Mouse (Mus musculus) lung, postnatal 10 days (tissue): ENCODE data around the gene Nrg3.
"Not testable (repeated sequence)": the region's sequence is repeated elsewhere in the genome, so short reads cannot be mapped to it uniquely, and the experiment has no call there.

Experiments used
- DNase-seq: peaks from one replicate; pipeline ENCODE4 v3.0.0; 2021

Gene Nrg3

DNA sequence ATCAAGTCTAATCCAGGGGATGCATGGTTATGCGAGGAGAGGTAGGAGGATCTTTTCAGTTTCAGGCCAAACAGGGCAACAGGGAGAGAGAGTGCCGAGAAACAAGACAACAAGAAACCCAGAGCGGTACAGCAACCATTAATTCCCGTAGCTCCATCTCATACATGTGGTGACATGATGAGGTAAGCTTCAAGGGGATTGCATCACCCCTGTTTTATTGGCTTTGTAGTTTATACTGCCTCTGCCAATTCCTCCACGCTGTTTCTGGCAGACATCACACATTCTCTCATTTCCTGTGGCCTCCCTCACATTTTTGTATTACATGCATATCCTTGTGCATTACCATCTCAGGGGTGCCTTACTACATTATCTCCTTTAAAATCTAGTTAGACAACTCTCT is 280.9 kb downstream of the Nrg3 start:
- no peak for DNase-seq

DNA sequence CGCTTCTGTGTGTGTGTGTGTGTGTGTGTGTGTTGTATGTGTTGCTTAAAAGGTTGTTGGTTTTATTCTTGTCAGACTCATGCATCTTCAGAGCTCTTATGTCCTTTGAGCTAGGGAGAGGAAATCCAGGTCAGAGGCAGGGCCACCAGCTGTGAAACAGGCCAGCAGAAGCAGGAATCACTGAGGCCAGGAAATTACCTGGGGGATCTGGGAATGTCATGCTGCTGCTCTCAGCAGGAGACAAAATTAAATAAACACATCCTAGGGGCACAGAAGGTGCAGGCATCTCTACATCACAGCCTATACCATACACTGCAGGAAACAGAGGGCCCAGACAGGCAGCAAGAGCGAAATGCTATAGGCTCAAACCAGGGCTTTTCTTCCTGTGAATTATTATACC is 299.2 kb downstream of the Nrg3 start:
- no peak for DNase-seq

DNA sequence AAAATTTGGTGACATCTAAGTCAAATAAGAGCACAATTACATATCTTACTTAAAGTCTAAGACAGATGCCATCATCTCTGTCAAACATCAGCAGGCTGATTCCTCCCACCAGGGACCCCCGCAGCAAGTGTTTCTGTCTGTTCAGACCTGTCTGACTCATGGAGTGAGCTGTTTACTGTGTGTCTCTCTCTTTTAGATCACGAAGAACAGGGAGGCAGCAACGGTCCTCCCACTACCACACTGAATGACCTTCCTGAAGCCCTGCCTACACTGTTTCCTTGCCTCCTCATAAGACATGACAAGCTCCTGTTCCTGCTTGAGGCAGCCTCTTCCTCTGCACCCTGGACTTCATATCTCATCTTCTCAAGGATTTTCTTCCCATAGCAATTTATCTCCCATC is 312.7 kb downstream of the Nrg3 start:
- no peak for DNase-seq

DNA sequence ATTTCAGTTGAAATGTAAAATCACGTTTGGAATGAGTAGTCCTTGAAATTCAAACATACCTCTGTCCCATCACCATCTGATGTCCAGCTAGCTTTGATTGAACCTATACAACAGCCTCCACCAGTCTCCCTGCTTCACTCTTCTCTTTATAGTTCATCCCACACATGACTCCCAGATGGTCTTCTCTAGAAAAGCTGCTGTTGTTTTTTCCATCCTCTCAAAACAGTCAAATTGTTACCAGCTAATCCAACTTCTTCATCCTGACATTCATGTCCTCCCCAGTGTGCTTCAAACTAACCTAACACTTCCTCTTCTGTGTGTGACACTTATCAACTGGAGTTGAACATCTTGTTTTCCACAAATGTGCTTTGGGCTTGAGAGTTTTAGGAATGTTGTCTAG is 317.4 kb downstream of the Nrg3 start:
- no peak for DNase-seq

DNA sequence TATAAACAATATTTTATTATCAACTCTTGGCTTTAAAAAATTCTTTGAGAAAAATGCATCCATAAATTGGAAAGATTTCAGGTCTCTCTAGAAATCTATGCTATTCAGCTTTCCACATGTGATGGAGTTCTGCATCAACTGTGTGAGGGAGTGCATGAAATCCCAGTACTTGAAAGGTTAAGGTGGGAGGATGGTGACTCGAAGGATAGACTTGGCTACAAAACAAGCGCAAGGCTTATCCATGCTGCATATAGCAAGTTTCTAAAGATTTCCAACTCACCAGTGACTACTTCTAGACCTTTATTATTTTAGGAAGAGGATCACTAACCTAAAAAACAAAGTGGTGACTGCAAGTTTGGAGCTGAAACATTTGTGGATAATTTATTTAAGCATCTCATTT is 343.1 kb downstream of the Nrg3 start:
- no peak for DNase-seq

DNA sequence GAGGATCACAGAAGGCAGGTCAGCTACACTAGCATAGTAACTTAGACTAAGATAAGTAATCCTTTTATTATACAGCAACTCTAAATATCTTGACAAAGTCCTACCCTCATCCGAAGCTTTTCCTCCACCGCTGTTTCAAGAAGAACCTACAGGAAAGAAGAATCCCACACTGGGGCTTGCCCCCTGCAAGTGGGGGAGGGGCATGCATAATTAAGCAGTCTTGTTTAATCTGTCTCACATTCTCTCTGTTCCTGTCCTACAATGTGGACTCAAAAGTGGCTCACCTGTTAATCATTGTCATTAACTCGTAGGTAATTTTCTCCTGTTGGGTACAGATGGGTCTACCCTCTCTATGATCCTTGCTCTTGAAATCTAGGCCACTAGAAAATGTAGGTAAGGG is 354.9 kb downstream of the Nrg3 start:
- DNase-seq: no peak

DNA sequence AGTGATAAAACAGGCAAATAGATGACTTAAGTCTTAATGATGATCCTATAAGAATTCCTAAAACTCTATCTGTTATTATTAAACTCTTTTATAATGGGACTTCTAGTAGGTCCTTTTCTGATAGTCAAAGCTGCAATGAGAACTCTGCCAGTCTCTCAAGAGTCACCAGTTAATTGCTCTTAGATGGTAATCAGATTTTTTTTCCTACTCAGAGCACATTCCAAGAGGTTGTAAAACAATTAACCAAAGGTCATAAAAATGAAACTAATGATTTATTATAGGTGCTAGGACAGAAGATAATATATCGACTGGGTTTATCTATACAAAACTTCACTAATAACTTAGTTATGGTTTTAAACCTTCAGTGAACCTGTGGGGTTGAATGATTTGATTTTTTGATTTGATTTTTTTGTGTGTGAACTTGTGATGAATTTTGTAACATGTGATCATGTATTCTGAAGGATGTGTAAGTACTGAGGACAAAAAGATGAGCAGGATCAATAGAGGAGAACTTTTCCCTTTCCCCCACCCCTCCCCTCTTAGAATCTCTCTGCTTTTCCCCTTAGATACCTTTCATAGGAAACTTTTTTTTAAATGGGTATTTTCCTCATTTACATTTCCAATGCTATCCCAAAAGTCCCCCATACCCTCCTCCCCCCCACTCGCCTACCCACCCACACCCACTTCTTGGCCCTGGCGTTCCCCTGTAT is 356.2 kb downstream of the Nrg3 start:
- not testable (repeated sequence) for DNase-seq

DNA sequence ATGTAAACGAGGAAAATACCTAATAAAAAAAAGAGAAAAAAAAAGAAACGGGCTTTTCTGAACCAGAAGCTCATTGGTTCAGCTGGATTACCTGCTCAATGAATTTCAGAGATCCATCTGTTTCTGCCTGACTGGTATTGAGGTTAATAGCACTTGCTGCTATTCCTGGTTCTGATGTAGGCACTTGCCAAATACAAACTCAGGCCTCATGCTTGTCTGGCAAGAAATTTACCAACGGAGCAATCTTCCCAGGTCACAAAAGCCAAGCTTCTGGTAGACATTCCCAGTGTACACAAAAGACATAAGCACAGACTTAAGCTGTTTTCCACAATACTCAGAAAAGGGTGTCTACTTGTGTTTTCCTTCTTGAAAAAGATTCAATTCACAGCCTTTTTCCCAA is 363.3 kb downstream of the Nrg3 start:
- DNase-seq: no peak

DNA sequence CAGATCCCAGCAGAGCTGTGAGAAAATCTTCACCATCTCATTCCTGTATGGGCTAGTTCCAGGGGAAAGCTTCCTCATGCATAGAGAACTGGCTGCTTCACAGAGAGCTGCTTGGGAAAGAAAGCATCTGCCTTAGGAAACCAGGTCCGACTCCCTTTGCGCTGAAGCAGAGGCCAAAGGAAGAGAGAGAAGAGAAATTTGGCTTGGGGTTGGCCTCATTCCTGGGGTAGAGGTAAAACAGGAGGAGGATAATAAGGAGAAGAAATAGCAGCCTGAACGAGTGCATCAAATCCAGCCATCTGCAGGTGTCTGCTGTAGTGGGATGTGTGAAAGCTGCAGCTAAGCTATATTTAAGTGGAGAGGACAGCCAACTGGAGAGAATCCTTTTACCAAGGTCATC is 366.1 kb downstream of the Nrg3 start:
- DNase-seq: no peak

DNA sequence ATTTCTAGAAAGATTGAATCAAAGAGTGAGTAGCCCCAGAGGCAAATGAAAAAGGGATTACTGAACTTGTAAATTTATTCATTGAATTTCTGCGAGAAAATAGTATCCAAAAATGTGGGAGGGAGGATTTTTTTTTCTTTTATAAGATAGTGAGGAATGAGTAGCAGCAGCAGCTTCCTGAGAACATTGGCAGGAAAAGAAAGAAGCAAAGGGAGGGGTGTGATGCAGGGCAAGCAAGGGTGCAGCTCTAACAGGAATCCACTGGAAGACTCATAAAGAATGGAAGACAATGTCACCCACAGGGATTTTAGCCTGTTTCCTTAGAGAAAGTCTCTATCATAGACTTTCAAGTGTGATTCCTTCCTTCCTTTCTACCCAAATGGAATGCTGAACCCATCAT is 377.7 kb downstream of the Nrg3 start:
- no peak for DNase-seq

DNA sequence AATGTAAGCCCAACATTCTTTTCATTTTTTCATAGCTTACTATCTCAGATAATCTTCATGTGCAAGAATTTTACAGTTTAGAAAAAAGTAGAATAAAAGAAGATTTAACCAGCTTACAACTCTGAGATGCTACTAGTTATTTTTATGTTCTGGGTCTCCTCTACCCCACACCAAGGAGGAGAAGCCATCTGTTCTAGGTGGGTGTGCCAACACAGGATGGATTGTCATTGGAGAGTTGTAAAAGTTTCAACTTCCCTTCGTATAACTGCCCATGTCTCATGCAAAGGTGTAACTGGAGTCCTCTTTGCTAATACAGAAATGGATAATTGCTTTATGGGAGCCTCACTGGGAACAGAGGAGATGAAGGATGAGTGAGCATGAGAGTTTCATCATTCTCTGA is 393.4 kb downstream of the Nrg3 start:
- no peak for DNase-seq

DNA sequence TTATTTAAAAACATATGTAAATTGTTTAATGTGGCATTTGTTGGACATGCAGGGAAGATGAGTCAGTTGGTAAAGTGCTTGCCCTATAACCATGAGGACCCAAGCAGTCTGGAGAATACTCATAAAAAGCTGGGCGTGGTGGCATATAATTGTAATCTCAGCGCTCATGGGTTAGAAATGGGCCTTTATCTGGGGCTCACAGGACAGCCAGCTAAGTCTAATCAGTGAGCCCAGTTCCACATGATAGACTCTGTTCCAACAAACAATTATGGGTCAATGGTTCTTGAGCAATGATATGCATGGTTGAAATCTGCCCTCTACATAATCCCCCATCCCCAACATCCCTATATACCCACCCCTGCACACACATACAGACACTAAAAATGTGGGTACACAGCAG is 421.3 kb downstream of the Nrg3 start:
- DNase-seq: no peak

DNA sequence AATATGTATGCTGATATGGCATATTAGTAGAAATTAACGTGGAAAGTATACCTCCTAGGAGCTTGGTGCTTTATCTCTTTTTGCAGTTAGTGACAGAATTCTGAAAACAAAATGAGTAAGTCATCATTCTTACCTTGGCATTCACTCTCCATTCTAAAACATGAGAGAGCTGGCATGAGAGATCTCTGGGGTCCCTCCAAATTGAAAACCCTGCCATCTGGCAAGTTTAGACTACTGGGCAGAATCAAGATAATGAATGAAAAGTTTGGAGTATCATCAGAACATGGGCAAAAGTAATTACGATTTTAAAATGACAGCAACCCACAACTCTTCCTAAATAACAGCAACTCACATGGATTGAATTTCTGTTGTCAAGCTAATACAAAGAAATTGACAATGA is 423.9 kb downstream of the Nrg3 start:
- DNase-seq: no peak

DNA sequence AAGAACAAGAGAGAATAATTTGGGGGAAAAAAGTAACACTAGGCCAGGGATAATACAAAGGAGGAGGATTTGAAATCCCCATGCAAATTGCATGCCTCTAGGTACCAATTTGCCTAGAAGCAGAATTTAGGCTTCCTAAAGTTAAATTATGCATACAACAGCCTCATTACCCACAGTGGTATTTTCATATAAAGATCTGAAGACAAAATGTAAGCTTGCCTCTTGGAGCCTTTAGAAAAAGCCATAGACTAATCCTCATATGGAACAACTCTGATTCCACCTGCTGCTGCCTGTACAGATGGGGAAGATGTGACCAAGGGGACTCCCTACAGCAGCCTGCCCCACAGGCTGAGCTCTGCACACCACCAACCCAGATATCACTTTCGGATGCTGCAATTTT is 428.6 kb downstream of the Nrg3 start:
- no peak for DNase-seq

DNA sequence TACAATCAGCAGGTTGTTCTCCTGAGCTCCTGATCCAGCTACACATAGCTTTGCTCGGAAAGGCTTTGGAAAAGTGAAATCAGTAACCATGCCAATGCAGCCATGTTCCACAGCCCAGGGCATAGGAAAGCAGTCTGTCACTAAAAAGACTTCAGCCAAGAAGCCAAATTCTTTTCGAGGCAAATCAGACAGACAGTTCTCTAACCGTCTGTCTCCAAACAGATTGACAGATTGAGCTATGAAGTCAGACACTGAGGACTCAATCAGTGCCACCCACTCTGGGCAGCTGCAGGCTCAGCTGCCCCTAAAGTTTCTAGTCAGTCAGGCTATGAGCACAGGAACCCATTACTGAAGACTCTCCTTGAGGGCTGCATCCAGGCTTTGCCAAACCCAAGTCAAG is 429.1 kb downstream of the Nrg3 start:
- DNase-seq: no peak

DNA sequence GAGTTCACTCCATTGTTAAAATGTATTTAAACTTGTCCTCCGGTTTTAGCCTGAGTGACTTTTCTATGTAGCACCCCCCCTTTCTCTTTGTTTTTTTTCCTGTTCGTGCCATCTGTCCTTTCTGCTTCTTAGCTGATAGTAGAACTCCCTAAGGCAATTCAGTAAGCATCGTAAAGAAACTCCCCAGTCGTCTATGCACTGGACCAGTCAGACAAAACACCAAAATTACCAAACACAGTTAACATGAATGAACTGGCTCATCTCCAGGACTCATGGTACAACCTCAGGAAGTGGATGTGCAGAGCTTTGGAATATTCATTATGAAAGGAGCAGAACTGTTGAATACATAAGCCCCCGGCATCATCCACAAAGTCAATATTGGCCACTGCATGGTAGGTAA is 429.5 kb downstream of the Nrg3 start:
- DNase-seq: no peak

DNA sequence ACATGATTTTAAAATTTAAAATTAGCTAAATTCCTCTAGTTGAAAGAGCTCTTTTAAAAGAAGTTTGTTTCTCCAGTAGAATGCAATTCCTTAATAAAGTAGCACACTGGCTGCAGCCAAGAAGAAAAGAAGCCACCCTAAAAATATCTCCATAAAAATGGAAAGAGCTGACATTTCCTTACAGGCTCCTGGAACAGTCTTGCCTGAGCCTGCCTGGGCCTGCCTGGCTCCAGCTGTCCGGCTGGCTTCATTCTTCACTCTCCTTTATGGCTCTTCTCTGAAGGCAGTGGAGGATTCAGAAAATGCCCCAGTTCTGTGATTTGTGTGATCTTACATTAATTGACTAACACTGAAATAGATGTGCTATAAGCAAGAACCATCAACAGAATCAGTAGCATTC is 433.8 kb downstream of the Nrg3 start:
- DNase-seq: no peak

DNA sequence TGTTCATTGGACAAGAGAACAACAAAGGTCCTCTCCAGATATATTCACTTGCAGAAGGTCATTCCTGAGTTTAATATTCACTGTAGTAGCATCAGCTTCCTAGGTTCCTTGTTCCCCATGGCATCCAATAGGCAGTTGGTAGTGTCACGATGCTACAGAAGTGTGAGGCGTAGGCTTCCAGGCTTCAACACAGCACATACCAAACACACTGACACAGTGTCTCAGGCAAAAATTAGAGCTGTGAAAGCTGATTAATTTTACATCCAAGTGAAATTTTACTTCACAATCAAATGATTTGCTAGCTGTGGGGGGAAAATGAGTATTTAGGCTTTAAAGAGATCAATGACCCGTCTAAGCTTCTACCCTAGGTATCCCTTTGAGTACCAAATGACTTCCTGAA is 438.4 kb downstream of the Nrg3 start:
- DNase-seq: no peak

DNA sequence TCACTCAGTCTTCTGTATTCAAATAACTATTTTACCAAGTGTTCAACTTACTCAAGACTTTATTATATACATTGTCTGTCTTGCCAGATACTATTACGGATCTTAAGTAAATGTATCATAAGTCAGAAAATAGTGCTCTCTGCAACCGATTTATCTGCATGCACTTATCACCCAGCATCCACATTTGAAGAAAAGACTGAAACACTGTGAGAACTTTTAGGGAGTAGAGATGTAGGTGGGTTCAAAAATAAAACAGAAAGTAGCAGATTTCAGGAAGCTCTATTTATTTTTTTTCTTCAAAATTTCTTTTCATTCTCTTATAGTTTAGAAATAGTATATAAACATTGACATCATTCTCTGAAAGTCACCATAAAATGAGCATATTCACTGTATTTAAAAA is 449.8 kb downstream of the Nrg3 start:
- DNase-seq: no peak

DNA sequence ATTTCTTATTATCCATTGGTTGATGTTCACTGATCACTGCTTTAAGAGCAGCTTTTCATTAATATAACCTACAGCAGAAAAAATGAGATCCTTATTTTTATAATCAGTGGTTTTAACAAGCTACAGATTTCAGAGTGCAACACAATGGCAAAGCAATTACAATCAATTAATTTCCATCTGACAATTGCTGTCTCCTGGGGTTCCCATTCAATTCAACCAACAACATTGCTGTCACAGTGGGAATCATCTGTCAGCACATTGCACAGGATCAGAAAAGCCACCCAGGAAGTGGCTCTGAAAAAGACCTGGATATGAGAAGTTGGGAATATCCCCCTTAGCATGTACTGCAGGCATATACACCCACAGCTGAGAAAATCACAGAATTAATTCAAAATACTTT is 458.8 kb downstream of the Nrg3 start:
- DNase-seq: no peak

DNA sequence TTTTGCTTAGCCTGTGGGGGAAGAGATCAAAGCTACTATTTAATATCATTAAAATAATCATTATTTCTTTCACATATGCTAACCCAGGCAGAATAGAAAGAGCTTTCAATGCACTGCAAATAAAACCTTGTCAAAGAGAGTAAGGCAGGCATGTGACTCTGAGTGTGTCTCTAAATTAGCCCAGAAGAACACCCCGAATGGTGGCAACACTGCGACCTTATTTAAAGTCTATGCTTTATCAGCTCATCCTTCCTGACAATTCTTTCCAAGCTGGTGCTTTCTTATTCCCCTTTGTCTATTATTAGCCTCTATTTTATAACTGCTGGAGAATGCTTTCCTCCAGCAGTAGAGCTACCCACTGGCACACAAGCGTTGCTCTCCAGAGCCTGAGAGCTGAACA is 475.0 kb downstream of the Nrg3 start:
- no peak for DNase-seq

DNA sequence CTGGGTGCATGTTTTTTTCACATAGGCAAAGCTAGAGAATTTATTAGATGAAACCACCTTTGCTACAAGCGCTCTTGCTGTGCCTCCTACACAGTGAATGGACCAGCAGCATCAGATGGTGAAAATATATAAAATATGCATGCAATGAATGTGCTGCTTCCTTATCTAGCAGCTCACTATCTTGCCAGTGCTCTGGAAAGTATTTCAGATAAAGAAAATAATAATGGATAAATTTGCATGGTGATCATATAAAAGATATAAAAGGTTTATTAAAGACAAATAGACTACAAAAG is 480.4 kb downstream of the Nrg3 start:
- no peak for DNase-seq

DNA sequence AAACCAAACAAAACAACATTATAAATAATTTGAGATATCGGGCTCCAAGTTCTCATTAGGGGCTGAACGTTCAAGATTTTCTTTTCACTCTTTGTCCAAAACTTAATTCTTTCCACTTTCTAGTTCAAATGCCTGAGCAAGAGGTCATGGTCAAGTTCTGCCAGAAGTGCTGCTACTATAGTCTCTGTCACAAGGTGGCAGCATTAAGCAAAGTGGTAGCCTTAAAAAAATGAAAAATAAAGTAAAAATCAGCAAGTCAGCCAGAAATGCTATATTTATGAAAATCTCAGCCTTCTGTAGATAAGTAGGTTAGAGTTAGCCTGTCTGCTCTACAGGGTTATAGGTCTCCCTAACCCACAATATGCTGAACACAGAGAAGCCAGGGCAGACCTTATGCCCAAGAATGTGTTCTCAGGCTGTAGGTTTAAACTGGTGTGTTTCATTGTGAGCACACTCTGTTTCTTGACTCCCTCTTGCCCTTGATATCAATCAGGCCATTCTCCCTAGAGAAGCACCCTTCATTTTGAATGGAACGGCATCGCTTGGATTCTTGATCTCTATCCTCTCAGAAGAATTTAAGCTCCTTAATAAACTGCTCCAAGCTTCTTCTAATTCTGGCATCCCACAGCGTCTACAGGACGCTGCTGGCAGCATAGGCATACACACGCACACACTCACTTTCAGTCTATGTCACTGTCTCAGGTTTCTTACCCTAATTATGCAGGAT is 480.9 kb downstream of the Nrg3 start:
- no peak for DNase-seq

DNA sequence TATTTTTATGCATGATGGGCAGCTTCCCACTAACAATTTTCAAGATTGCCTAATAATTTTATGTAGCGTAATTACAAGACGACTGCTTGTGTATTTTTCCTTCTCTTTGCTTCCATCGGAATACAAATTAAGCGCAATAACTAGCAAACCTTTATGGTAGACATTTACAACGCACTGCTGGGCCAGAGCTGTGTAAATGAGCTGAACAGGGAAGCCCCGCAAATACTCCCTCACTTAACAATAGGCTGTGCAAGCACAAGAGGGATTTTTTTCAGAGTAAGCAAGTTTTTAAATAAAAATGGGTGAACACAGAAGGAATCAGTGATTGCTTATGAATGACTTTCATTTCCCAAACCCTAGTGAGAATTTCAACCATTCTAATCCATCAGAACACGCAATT is 513.5 kb downstream of the Nrg3 start:
- DNase-seq: no peak

DNA sequence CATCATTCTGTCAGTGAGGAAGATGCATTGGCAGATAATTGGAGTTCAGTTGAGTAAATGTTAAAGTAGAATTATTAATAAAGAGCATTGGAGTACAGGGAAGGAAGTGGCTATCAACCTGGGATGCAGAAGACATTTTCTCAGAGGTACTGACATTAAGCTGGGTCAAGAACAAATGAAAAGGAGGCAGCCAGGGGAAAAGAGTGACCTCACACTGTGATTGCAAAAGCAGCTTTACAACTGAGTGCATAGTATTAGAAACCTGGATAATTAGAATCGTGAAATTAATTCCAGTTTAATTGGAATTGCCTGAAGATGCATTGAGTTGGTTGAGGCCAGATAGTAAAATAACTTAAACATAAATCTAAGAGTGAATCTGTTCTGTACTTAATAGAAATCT is 535.4 kb downstream of the Nrg3 start:
- no peak for DNase-seq
